Mouse (Mus musculus) bone marrow, adult 2 months (tissue): ENCODE data around the gene Cdk15. TPM values are rescaled to one million over a fixed set of nuclear protein-coding genes. Genes with fewer than 3 reads are reported as not detected.

Source experiments
- H3K27ac ChIP-seq: fragments of 200-500 bp; 2 replicates; pipeline ENCODE4 v1.5.1; 2012; ENCODE audit warnings: low read depth, mild to moderate bottlenecking, control low read depth, inconsistent platforms, low read length; ENCODE audit not compliant: control insufficient read depth, poor library complexity, insufficient read depth
- H3K4me1 ChIP-seq: fragments of 200-500 bp; 2 replicates; pipeline ENCODE4 v1.6.1; 2011; ENCODE audit warnings: low read length; ENCODE audit not compliant: control insufficient read depth, insufficient read depth
- H3K4me3 ChIP-seq: fragments of 200-500 bp; replicated peaks from 2 replicates; pipeline ENCODE3; 2011; ENCODE audit warnings: mild to moderate bottlenecking, low read depth, low read length, control low read depth; ENCODE audit not compliant: control insufficient read depth
- CTCF ChIP-seq: fragments of 200-500 bp; IDR thresholded peaks from 2 replicates; pipeline ENCODE4 v1.5.1; 2011; ENCODE audit warnings: low read length, control low read depth; ENCODE audit not compliant: control insufficient read depth, insufficient read depth
- POLR2A ChIP-seq: fragments of 200-500 bp; IDR thresholded peaks from 2 replicates; pipeline ENCODE4 v1.6.1; 2011; ENCODE audit warnings: low read depth, mild to moderate bottlenecking, control low read depth, low read length, borderline replicate concordance; ENCODE audit not compliant: control insufficient read depth
- WGBS: fragments of 180-500 bp; shearing (Covaris S2); methylation state at CpG from one replicate; pipeline ENCODE4 v1.1.7; 2018; 5-methylcytosine and 5-hydroxymethylcytosine counted together
- polyA plus RNA-seq: library from polyadenylated mRNA; stranded (reverse); fragments of >200 nt; gene quantifications from 2 replicates; pipeline ENCODE4 v1.2.4, GENCODE M21; 2011; ENCODE audit warnings: low replicate concordance; ENCODE audit not compliant: missing spikeins, insufficient read depth, insufficient read length

Gene Cdk15
- polyA plus RNA-seq, 1 experiment = not detected

GRCm38 (mm10) chr1:59287733-59288132 is 31.0 kb downstream of the Cdk15 start:
- WGBS = 86% methylated on average over 8 of the region's 8 CpGs
- TF ChIP-seq POLR2A (no peak), CTCF (no peak)
- Histone ChIP-seq H3K4me1 (no peaks in the 10 kb centered on the region), H3K4me3 (no peak overlapping the region), H3K27ac (no peak overlapping the region)

DNA sequence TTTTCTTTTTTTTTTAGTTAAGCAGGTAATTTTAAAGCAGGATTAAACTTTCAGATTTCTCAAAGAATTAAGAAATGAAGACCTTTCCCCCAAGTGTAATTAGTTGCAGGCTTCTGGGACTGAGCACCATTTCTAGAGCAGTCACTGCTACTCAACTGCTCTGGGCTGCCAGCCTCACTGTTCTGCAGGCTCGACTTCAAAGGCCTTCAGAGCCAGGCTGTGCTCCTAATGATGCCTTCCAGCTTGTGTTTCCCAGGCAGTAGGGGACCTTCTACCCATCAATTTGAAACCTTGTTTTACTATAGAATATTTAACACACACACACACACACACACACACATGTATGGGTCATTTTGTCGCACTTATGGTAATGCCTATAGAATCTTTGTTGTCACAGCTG is 34.9 kb downstream of the Cdk15 start:
- TF ChIP-seq POLR2A (no peak), CTCF (no peak)
- Histone ChIP-seq H3K4me1 (no peaks in the 10 kb centered on the region), H3K4me3 (no peak overlapping the region), H3K27ac (no peak overlapping the region)
- WGBS = 54% methylated on average over 2 of the region's 2 CpGs

DNA sequence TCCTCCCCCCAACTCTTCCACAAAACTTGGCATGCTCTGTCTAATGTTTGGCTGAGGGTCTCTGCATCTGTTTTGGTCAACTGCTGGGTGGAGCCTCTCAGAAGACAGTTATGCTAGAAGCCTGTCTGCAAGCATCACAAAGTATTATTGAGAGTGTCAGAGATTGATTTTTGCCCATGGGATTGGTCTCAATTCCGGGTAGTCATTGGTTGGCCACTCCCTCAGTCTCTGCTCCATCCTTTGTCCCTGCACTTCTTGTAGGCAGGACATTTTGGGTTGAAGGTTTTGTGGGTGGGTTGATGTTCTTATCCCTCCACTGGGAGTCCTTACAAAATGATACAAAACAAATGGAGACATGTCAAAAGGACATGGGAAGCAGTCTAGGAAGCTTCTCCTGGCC is 39.1 kb downstream of the Cdk15 start:
- no peak for TF ChIP-seq POLR2A
- Histone ChIP-seq H3K27ac (no peak overlapping the region), H3K4me1 (no peaks in the 10 kb centered on the region), H3K4me3 (no peak overlapping the region)
- 66% methylated on average over 1 of the region's 1 CpGs for WGBS

- no peaks in the 10 kb centered on the region for H3K4me1 ChIP-seq
- peak overlapping the region; percentile 33; the same call in 1 of the 2 replicates for H3K27ac ChIP-seq
- H3K4me3 ChIP-seq = no peak overlapping the region
- TF ChIP-seq CTCF (no peak), POLR2A (no peak)
- 64% methylated on average over 3 of the region's 3 CpGs for WGBS
Observed at GRCm38 (mm10) chr1:59297167-59297566, 40.5 kb downstream of the Cdk15 start.

- no peaks in the 10 kb centered on the region for H3K4me1 ChIP-seq
- TF ChIP-seq CTCF = no peak
- TF ChIP-seq POLR2A = no peak
- WGBS = 60% methylated on average over 9 of the region's 9 CpGs
- H3K4me3 ChIP-seq = no peak overlapping the region
- H3K27ac ChIP-seq = no peak overlapping the region
Observed at GRCm38 (mm10) chr1:59298491-59299090, 41.9 kb downstream of the Cdk15 start.

GRCm38 (mm10) chr1:59307310-59307709 is 50.6 kb downstream of the Cdk15 start:
- Histone ChIP-seq H3K27ac (no peak overlapping the region), H3K4me3 (no peak overlapping the region), H3K4me1 (no peaks in the 10 kb centered on the region)
- 81% methylated on average over 5 of the region's 5 CpGs for WGBS
- no peak for TF ChIP-seq CTCF
- TF ChIP-seq POLR2A = no peak

- no peak for TF ChIP-seq POLR2A
- no peak for TF ChIP-seq CTCF
- 77% methylated on average over 5 of the region's 5 CpGs for WGBS
- no peak overlapping the region for H3K27ac ChIP-seq
- no peaks in the 10 kb centered on the region; the same call in 1 of the 2 replicates for H3K4me1 ChIP-seq
- H3K4me3 ChIP-seq = no peak overlapping the region
Observed at GRCm38 (mm10) chr1:59311292-59311885, 54.7 kb downstream of the Cdk15 start.

- Histone ChIP-seq H3K4me1 (no peaks in the 10 kb centered on the region; the same call in 1 of the 2 replicates), H3K27ac (no peak overlapping the region), H3K4me3 (no peak overlapping the region)
- TF ChIP-seq POLR2A (no peak), CTCF (no peak)
- 79% methylated on average over 10 of the region's 10 CpGs for WGBS
Observed at GRCm38 (mm10) chr1:59312187-59313153, 55.8 kb downstream of the Cdk15 start.
